Mouse (Mus musculus): ENCODE measurements around the gene Slc38a9. TPM values are rescaled to one million over a fixed set of nuclear protein-coding genes. Genes with fewer than 3 reads are reported as not detected.
"Not testable (repeated sequence)": the region's sequence is repeated elsewhere in the genome, so short reads cannot be mapped to it uniquely, and the experiment has no call there.

Gene Slc38a9
- polyA plus RNA-seq, 1 experiment from 2014 or later: 30.8 TPM

- Histone ChIP-seq H3K9me3 (no peaks in the 10 kb centered on the region; the same call in 1 of the 2 replicates), H3K27me3 (replicated peaks) (no peaks in the 10 kb centered on the region)
- 92% methylated on average over 10 of the region's 10 CpGs for WGBS
Observed at GRCm38 (mm10) chr13:112692870-112693553, 32.5 kb downstream of the Slc38a9 start.

GRCm38 (mm10) chr13:112695526-112696240 is 35.1 kb downstream of the Slc38a9 start:
- H3K4me2 ChIP-seq: no peak overlapping the region
- WGBS: 97% methylated on average over 8 of the region's 8 CpGs
- peak; percentile 70 for ATAC-seq (replicated peaks)
- no peaks in the 10 kb centered on the region for H3K27me3 ChIP-seq (replicated peaks)
- no peak overlapping the region for H3K4me3 ChIP-seq
- H3K9me3 ChIP-seq: no peaks in the 10 kb centered on the region; the same call in 1 of the 2 replicates
- no peak overlapping the region for H3K9ac ChIP-seq
- no peak overlapping the region for H3K27ac ChIP-seq
- peaks cover 9% of the 10 kb centered on the region; the same call in 1 of the 2 replicates for H3K36me3 ChIP-seq (replicated peaks)
- H3K4me1 ChIP-seq: no peaks in the 10 kb centered on the region

More at GRCm38 (mm10) chr13:112692870-112693553, 32.5 kb downstream of the Slc38a9 start:
- Histone ChIP-seq H3K4me3 (no peak overlapping the region), H3K4me1 (no peaks in the 10 kb centered on the region), H3K36me3 (replicated peaks) (0 out of 2 replicates have a peak, but pooled peaks cover 6% of the 10 kb centered on the region), H3K27ac (no peak overlapping the region), H3K9ac (no peak overlapping the region), H3K4me2 (no peak overlapping the region)
- no peak for ATAC-seq (replicated peaks)

- no peaks in the 10 kb centered on the region for H3K4me1 ChIP-seq
- no peaks in the 10 kb centered on the region for H3K27me3 ChIP-seq (replicated peaks)
- H3K27ac ChIP-seq: no peak overlapping the region
- H3K36me3 ChIP-seq (replicated peaks): peaks cover 11% of the 10 kb centered on the region; the same call in 1 of the 2 replicates
- H3K4me3 ChIP-seq: no peak overlapping the region
- no peak overlapping the region for H3K4me2 ChIP-seq
- WGBS: 90% methylated on average over 8 of the region's 8 CpGs
- H3K9me3 ChIP-seq: no peaks in the 10 kb centered on the region
- no peak overlapping the region for H3K9ac ChIP-seq
- ATAC-seq (replicated peaks): no peak
Observed at GRCm38 (mm10) chr13:112701256-112701655, 40.7 kb downstream of the Slc38a9 start.

GRCm38 (mm10) chr13:112706351-112706750 is 45.8 kb downstream of the Slc38a9 start:
- H3K9ac ChIP-seq: no peak overlapping the region
- 88% methylated on average over 4 of the region's 4 CpGs for WGBS

GRCm38 (mm10) chr13:112720078-112720736 is 59.7 kb downstream of the Slc38a9 start:
- Histone ChIP-seq H3K9me3 (no peaks in the 10 kb centered on the region), H3K4me2 (no peak overlapping the region), H3K9ac (no peak overlapping the region), H3K27me3 (replicated peaks) (no peaks in the 10 kb centered on the region), H3K36me3 (replicated peaks) (0 out of 2 replicates have a peak, but pooled peaks cover 3% of the 10 kb centered on the region), H3K4me1 (no peaks in the 10 kb centered on the region), H3K27ac (no peak overlapping the region), H3K4me3 (no peak overlapping the region)
- ATAC-seq (replicated peaks): no peak
- 94% methylated on average over 15 of the region's 15 CpGs for WGBS

More at GRCm38 (mm10) chr13:112706351-112706750, 45.8 kb downstream of the Slc38a9 start:
- H3K36me3 ChIP-seq (replicated peaks): peaks cover 4% of the 10 kb centered on the region; the same call in 1 of the 2 replicates
- no peaks in the 10 kb centered on the region for H3K9me3 ChIP-seq
- H3K4me1 ChIP-seq: no peaks in the 10 kb centered on the region
- no peak overlapping the region for H3K4me3 ChIP-seq
- H3K27ac ChIP-seq: no peak overlapping the region
- H3K4me2 ChIP-seq: no peak overlapping the region
- H3K27me3 ChIP-seq (replicated peaks): no peaks in the 10 kb centered on the region
- ATAC-seq (replicated peaks): no peak

GRCm38 (mm10) chr13:112721946-112722729 is 61.6 kb downstream of the Slc38a9 start:
- Histone ChIP-seq H3K27me3 (replicated peaks) (no peaks in the 10 kb centered on the region), H3K4me1 (no peaks in the 10 kb centered on the region), H3K4me2 (no peak overlapping the region), H3K27ac (no peak overlapping the region), H3K9ac (no peak overlapping the region), H3K9me3 (no peaks in the 10 kb centered on the region), H3K4me3 (no peak overlapping the region), H3K36me3 (replicated peaks) (0 out of 2 replicates have a peak, but pooled peaks cover 3% of the 10 kb centered on the region)
- ATAC-seq (replicated peaks): no peak
- WGBS: 11% methylated on average over 9 of the region's 9 CpGs

GRCm38 (mm10) chr13:112724260-112724659 is 63.7 kb downstream of the Slc38a9 start:
- H3K9me3 ChIP-seq; ATAC-seq (replicated peaks); H3K36me3 ChIP-seq (replicated peaks); H3K4me2 ChIP-seq; H3K27ac ChIP-seq; H3K4me1 ChIP-seq; H3K9ac ChIP-seq; H3K4me3 ChIP-seq; H3K27me3 ChIP-seq (replicated peaks): not testable (repeated sequence)

GRCm38 (mm10) chr13:112726002-112726401 is 65.5 kb downstream of the Slc38a9 start:
- H3K9me3 ChIP-seq: no peaks in the 10 kb centered on the region
- H3K4me1 ChIP-seq: no peaks in the 10 kb centered on the region
- H3K27ac ChIP-seq: no peak overlapping the region
- ATAC-seq (replicated peaks): no peak
- no peaks in the 10 kb centered on the region for H3K27me3 ChIP-seq (replicated peaks)
- no peak overlapping the region for H3K4me3 ChIP-seq
- peaks cover 6% of the 10 kb centered on the region; the same call in 1 of the 2 replicates for H3K36me3 ChIP-seq (replicated peaks)
- no peak overlapping the region for H3K9ac ChIP-seq
- 80% methylated on average over 3 of the region's 3 CpGs for WGBS
- no peak overlapping the region for H3K4me2 ChIP-seq

GRCm38 (mm10) chr13:112733311-112733710 is 72.8 kb downstream of the Slc38a9 start:
- WGBS: 93% methylated on average over 12 of the region's 12 CpGs

GRCm38 (mm10) chr13:112734906-112735713 is 74.6 kb downstream of the Slc38a9 start:
- ATAC-seq (replicated peaks): no peak
- WGBS: 81% methylated on average over 14 of the region's 14 CpGs
- H3K4me3 ChIP-seq: no peak overlapping the region

More at GRCm38 (mm10) chr13:112733311-112733710, 72.8 kb downstream of the Slc38a9 start:
- no peak overlapping the region for H3K4me3 ChIP-seq
- H3K36me3 ChIP-seq (replicated peaks): peaks cover 8% of the 10 kb centered on the region; the same call in 1 of the 2 replicates
- no peak for ATAC-seq (replicated peaks)
- H3K9ac ChIP-seq: no peak overlapping the region
- H3K27ac ChIP-seq: no peak overlapping the region
- no peaks in the 10 kb centered on the region for H3K27me3 ChIP-seq (replicated peaks)
- H3K4me2 ChIP-seq: no peak overlapping the region
- no peaks in the 10 kb centered on the region for H3K4me1 ChIP-seq
- no peaks in the 10 kb centered on the region for H3K9me3 ChIP-seq

GRCm38 (mm10) chr13:112736407-112736806 is 75.9 kb downstream of the Slc38a9 start:
- H3K27ac ChIP-seq: no peak overlapping the region
- H3K27me3 ChIP-seq (replicated peaks): no peaks in the 10 kb centered on the region
- H3K9ac ChIP-seq: no peak overlapping the region
- ATAC-seq (replicated peaks): no peak; the same call in 1 of the 2 replicates
- 90% methylated on average over 10 of the region's 10 CpGs for WGBS
- H3K4me1 ChIP-seq: no peaks in the 10 kb centered on the region
- no peaks in the 10 kb centered on the region for H3K9me3 ChIP-seq
- no peak overlapping the region for H3K4me3 ChIP-seq
- no peak overlapping the region for H3K4me2 ChIP-seq
- 0 out of 2 replicates have a peak, but pooled peaks cover 4% of the 10 kb centered on the region for H3K36me3 ChIP-seq (replicated peaks)

More at GRCm38 (mm10) chr13:112734906-112735713, 74.6 kb downstream of the Slc38a9 start:
- Histone ChIP-seq H3K9me3 (no peaks in the 10 kb centered on the region), H3K27ac (no peak overlapping the region), H3K4me2 (no peak overlapping the region), H3K9ac (no peak overlapping the region), H3K4me1 (no peaks in the 10 kb centered on the region), H3K27me3 (replicated peaks) (no peaks in the 10 kb centered on the region), H3K36me3 (replicated peaks) (0 out of 2 replicates have a peak, but pooled peaks cover 4% of the 10 kb centered on the region)

Data from midbrain, embryonic 15.5 days (tissue).